Mouse (Mus musculus): ENCODE data around the gene Trim16.

The Trim16 gene

GRCm38 (mm10) chr11:62830387-62830786 is 10.4 kb downstream of the Trim16 start:
- DNase-seq (ENCODE audit: low spot score): no peak

- DNase-seq (ENCODE audit: low spot score): no peak
These were observed 11.9 kb downstream of the Trim16 start for GRCm38 (mm10) chr11:62831906-62832305.

GRCm38 (mm10) chr11:62844562-62844961 is 24.5 kb downstream of the Trim16 start:
- no peak for DNase-seq (ENCODE audit: low spot score)

- no peak for DNase-seq (ENCODE audit: low spot score)
These were observed 25.7 kb downstream of the Trim16 start for GRCm38 (mm10) chr11:62845730-62846129.

GRCm38 (mm10) chr11:62846961-62847654 is 27.1 kb downstream of the Trim16 start, which contains the start of gene Fbxw10:
Fbxw10 (plus strand) TSS chr11:62847069.
- peak; percentile 21 for DNase-seq (ENCODE audit: low spot score)

- no peak for DNase-seq (ENCODE audit: low spot score)
These were observed 27.7 kb downstream of the Trim16 start for GRCm38 (mm10) chr11:62847655-62848191.

GRCm38 (mm10) chr11:62848301-62848700 is 28.3 kb downstream of the Trim16 start:
- no peak for DNase-seq (ENCODE audit: low spot score)

- no peak for DNase-seq (ENCODE audit: low spot score)
These were observed 31.2 kb downstream of the Trim16 start for GRCm38 (mm10) chr11:62851199-62851598.

GRCm38 (mm10) chr11:62853334-62853733 is 33.3 kb downstream of the Trim16 start:
- no peak for DNase-seq (ENCODE audit: low spot score)

GRCm38 (mm10) chr11:62865562-62865961 is 45.5 kb downstream of the Trim16 start:
- no peak for DNase-seq (ENCODE audit: low spot score)

GRCm38 (mm10) chr11:62866685-62867084 is 46.7 kb downstream of the Trim16 start:
- DNase-seq (ENCODE audit: low spot score): no peak

GRCm38 (mm10) chr11:62869201-62869600 is 49.2 kb downstream of the Trim16 start:
- DNase-seq (ENCODE audit: low spot score): no peak

GRCm38 (mm10) chr11:62869715-62870371 is 49.8 kb downstream of the Trim16 start:
- no peak for DNase-seq (ENCODE audit: low spot score)

- DNase-seq (ENCODE audit: low spot score): no peak
These were observed 53.4 kb downstream of the Trim16 start for GRCm38 (mm10) chr11:62873479-62873878.

GRCm38 (mm10) chr11:62875696-62876095 is 55.7 kb downstream of the Trim16 start:
- DNase-seq (ENCODE audit: low spot score): no peak

GRCm38 (mm10) chr11:62876445-62876844 is 56.4 kb downstream of the Trim16 start:
- no peak for DNase-seq (ENCODE audit: low spot score)

- no peak for DNase-seq (ENCODE audit: low spot score)
These were observed 57.4 kb downstream of the Trim16 start for GRCm38 (mm10) chr11:62877391-62877790.

GRCm38 (mm10) chr11:62878728-62879127 is 58.7 kb downstream of the Trim16 start:
- DNase-seq (ENCODE audit: low spot score): no peak

GRCm38 (mm10) chr11:62879220-62880048 is 59.4 kb downstream of the Trim16 start, which contains the start of gene Tvp23b:
Tvp23b (plus strand) TSS chr11:62879455.
- peak; percentile 98 for DNase-seq (ENCODE audit: low spot score)

GRCm38 (mm10) chr11:62883407-62883806 is 63.4 kb downstream of the Trim16 start:
- DNase-seq (ENCODE audit: low spot score): no peak

GRCm38 (mm10) chr11:62885323-62885722 is 65.3 kb downstream of the Trim16 start:
- no peak for DNase-seq (ENCODE audit: low spot score)

- no peak for DNase-seq (ENCODE audit: low spot score)
These were observed 70.8 kb downstream of the Trim16 start for GRCm38 (mm10) chr11:62890796-62891195.
